Mouse (Mus musculus): ENCODE results near the gene Polr2a. TPM values are rescaled to one million over a fixed set of nuclear protein-coding genes. Genes with fewer than 3 reads are reported as not detected.
A peak's percentile ranks its signal among the peaks of the same experiment; 100 is the strongest.
"Not testable (repeated sequence)": the region's sequence is repeated elsewhere in the genome, so short reads cannot be mapped to it uniquely, and the experiment has no call there.

Polr2a gene
- total RNA-seq, 2 experiments from 2014 or later, result 53.5 to 59.7 TPM

- peak; percentile 85 for DNase-seq (ENCODE audit: low spot score in 2 of 2)
- intact Hi-C loops (cut with DNase I), result loop anchor here (2.0 kb wide), 1 partner anchor 78 kb away; the partner anchor contains the start of gene Nlgn2
These were observed 709 bp upstream of the Polr2a start for GRCm38 (mm10) chr11:69758971-69759721.

DNA sequence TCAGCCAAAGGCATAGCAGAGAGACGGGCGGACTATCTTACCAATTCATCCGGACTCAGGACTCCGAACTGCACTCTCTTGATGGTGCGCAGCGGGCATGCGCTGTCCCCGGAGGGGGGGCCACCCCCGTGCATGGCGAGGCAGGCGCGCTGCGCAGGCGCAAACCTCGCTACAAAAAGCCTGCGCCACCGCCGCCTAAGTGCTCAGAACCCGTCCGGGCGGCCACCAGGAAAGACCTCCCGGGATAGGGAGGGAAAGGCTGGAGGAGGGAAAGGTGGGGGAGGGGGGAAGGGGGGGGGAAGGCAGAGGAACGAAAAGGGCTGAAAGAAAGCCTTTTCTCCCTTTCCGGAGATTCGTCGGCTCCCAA, 364 bp downstream of the Polr2a start:
- peak; percentile 96 to 97 for DNase-seq (ENCODE audit: low spot score in 2 of 2)
- intact Hi-C loops (cut with DNase I), result loop anchor here (2.0 kb wide), 1 partner anchor 79 kb away; the partner anchor contains the start of gene Nlgn2

DNA sequence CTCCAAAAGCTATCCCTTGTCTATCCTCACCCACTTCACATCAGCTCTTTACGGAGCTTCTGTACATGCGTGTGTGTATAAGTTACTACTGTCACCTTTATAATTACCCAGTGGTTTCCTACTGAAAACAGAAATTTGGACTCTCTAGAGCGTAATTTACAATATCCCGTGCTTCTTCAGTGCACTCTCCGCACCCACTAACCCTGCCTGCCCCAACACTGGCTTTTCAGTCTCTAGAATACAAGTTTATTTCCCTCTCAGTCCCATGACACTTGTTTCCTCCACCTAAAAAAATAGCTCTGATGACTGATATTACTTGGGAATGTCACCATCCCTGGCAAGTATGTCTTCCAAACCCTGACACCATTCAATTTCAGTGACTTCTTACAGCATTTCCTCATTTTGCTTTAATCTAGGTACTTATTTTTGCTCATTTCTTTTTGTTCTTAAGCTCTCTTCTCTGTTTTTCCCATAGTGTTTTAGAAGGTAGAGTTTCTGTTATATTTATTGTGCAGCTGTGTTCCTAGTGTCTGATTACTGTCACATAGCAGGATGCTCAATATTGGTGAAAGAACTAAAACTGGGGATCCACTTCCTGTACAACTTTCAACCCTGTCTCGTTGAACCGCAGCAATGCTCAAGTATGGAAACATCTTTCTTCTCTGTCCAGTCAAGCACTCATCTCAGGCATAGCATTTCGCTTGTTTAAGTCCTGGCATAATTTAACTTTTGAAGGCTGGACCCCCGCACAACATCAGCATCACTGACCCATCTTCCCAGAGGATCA, 941 bp downstream of the Polr2a start:
- no peak for DNase-seq (ENCODE audit: low spot score in 2 of 2)
- intact Hi-C loops (cut with DNase I), result loop anchor here (2.0 kb wide), 1 partner anchor 79 kb away; the partner anchor contains the start of gene Nlgn2

GRCm38 (mm10) chr11:69754701-69755100, 3.7 kb downstream of the Polr2a start:
- DNase-seq (ENCODE audit: low spot score in 2 of 2), result no peak
- intact Hi-C loops (cut with DNase I), result loop anchor here (1.0 kb wide), 1 partner anchor 72 kb away; the partner anchor contains the start of gene Senp3

DNA sequence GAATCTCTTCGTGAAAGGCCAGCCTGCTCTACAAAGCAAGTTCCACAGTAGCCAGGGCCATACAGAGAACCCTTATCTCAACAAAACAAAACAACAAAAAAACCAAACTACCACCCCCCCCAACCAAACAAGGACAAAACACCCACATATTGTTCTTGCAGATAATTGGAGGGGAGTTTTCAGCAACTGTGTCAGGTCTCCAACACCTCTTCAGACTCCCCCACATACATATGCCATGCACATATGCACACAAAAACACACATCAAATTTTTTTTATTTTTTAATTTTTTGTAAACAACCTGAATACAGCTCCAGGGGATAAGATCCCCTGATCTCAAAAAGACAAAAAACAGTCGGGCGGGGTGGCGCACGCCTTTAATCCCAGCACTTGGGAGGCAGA, 4.2 kb downstream of the Polr2a start:
- no peak for DNase-seq (ENCODE audit: low spot score in 2 of 2)
- intact Hi-C loops (cut with DNase I), result loop anchor here (1.0 kb wide), 1 partner anchor 72 kb away; the partner anchor contains the start of gene Senp3

- intact Hi-C loops (cut with DNase I), result no loop called here
- DNase-seq (ENCODE audit: low spot score in 2 of 2), result no peak
These were observed 5.8 kb downstream of the Polr2a start for GRCm38 (mm10) chr11:69752686-69753085.

GRCm38 (mm10) chr11:69751635-69752034, 6.8 kb downstream of the Polr2a start:
- no peak for DNase-seq (ENCODE audit: low spot score in 2 of 2)
- intact Hi-C loops (cut with DNase I), result no loop called here

GRCm38 (mm10) chr11:69731408-69731807, 27.0 kb downstream of the Polr2a start:
- DNase-seq (ENCODE audit: low spot score in 2 of 2); intact Hi-C loops (cut with DNase I): not testable (repeated sequence)

DNA sequence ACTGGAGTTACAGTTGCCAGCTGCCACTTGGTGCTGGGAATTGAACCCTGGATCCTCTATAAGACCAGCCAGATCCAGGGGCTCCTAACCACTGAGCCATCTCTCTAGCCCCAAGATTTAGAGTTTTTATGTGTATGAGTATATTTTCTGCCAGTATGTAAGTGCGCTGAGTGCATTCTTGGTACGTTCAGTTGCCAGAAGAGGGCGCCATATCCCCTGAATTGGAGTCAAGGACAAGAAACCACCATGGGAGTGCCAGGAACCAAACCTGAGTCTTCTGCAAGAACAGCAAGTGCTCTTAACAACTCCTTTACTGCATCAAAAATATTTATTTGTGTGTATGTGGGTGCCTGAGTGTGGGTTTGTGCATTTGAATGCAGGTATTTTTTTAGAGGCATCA, 29.4 kb downstream of the Polr2a start:
- no peak for DNase-seq (ENCODE audit: low spot score in 2 of 2)
- intact Hi-C loops (cut with DNase I), result no loop called here

DNA sequence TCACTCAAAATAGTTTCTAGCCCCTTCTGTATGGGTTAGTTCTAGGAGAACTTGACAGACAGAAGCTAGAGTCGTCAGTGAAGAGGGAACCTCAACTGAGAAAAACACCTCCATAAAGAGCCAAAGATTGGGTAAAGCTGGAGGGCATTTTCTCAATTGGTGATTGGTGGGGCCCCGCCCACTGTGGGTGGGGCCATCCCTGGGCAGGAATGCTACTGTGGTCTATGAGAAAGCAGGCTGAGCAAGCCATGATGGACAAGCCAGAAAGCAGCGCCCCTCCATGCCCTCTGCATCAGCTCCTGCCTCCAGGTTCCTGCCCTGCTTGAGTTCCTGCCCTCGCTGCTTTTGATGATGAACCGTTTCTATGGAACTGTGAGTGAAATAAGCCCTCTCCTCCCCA, 32.5 kb downstream of the Polr2a start:
- no peak for DNase-seq (ENCODE audit: low spot score in 2 of 2)
- intact Hi-C loops (cut with DNase I), result no loop called here

DNA sequence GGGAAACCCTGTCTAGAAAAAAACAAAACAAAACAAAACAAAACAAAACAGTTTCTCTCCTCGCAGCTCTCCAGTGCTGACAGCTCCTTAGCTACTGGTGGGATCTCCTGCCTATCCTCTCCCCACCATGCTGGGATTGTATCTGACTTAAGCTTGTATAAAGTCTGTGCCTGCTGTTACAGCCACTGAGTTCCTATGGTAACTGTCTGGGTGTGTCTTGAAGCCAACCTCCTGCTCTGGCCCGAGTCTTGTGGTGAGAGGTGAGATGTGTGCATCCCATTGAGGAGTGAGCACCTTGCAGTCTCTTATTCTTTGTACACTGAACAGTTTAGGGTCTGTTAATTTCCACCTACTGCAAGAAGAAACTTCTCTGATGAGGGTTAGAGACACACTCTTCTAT, 35.4 kb downstream of the Polr2a start:
- intact Hi-C loops (cut with DNase I), result no loop called here
- no peak for DNase-seq (ENCODE audit: low spot score in 2 of 2)

DNA sequence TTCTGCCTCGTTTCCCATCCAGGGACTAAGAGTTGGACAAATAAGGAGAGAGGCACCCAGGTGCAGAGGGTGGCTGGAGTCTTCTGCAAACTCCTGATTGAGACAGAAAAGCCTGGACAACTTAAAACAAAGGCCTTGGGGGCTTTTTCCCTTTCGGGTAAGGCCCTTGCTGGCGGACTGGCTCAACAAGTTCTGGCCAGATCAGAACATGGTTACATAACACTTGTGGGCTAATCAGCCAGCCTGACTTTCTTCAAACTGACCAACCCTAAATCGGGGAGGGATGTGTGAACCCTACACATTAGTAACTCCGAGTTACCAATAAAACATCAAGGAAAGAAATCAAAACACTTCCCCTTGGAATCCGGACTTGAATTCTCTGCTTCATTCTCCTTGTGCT, 37.6 kb downstream of the Polr2a start:
- intact Hi-C loops (cut with DNase I), result no loop called here
- no peak for DNase-seq (ENCODE audit: low spot score in 2 of 2)

- DNase-seq (ENCODE audit: low spot score in 2 of 2), result no peak
- intact Hi-C loops (cut with DNase I), result no loop called here
These were observed 39.0 kb downstream of the Polr2a start for GRCm38 (mm10) chr11:69719423-69719822.

- intact Hi-C loops (cut with DNase I), result no loop called here
These were observed 39.8 kb downstream of the Polr2a start for GRCm38 (mm10) chr11:69718661-69719060.

GRCm38 (mm10) chr11:69716953-69717352, 41.5 kb downstream of the Polr2a start:
- DNase-seq (ENCODE audit: low spot score in 2 of 2), result no peak
- intact Hi-C loops (cut with DNase I), result loop anchor here (2.0 kb wide), 1 partner anchor 34 kb away; the partner anchor contains the start of gene Senp3

More at GRCm38 (mm10) chr11:69718661-69719060, 39.8 kb downstream of the Polr2a start:
- no peak for DNase-seq (ENCODE audit: low spot score in 2 of 2)

DNA sequence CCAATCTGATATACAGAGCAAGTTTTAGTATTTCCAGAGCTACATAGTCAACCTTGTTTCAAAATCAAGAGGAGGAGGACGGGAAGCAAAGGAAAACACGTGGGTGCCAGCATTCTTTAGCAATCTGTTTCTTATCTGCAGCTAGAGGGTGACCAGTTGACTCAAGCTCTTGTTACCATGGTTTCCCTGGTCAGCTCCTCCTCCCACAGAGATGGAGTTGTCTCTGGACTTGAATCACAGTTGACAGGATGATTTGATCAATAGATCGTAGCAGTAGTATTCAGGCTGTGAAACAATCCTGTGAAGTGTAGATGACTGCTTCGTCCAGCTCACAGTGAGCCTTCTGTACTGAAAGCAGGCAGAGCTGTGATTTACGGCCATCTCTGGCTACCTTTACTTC, 42.5 kb downstream of the Polr2a start:
- intact Hi-C loops (cut with DNase I), result loop anchor here (2.0 kb wide), 1 partner anchor 33 kb away; the partner anchor contains the start of gene Senp3
- DNase-seq (ENCODE audit: low spot score in 2 of 2), result no peak

GRCm38 (mm10) chr11:69715482-69715881, 43.0 kb downstream of the Polr2a start:
- intact Hi-C loops (cut with DNase I), result no loop called here
- no peak for DNase-seq (ENCODE audit: low spot score in 2 of 2)

DNA sequence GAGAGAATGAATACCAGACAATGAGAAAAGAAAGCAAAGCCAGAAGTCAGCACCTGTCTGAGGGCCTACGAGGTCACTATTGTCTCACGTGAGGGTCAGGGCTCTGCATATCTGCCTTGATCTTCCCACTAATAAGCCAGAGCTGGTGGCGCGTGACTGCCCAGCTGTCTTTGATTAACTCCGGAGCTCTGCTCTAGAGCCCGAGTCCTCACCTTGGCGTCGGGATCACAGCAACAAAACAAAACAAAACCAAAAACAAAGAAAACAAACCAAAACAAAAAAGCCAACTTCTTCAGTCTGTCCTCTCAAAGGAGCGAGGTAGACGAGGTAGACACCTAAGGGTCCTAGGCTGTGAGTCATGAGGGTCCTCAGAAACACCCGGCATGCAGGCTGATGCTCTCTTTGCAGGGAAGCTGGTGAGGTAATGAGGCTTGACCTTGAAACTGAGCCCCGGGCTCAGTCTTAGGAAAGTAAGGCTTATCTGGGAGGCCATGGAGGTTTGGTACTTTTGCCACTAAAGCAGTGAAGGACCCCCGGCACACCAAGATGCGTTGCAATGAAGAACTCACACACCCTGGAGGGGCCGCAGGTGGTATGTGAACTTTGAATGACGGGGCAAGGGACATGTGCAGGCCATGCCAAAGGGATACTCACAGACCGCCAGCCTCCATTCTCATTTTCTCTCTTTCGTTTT, 43.7 kb downstream of the Polr2a start:
- intact Hi-C loops (cut with DNase I), result no loop called here
- DNase-seq (ENCODE audit: low spot score in 2 of 2), result no peak

DNA sequence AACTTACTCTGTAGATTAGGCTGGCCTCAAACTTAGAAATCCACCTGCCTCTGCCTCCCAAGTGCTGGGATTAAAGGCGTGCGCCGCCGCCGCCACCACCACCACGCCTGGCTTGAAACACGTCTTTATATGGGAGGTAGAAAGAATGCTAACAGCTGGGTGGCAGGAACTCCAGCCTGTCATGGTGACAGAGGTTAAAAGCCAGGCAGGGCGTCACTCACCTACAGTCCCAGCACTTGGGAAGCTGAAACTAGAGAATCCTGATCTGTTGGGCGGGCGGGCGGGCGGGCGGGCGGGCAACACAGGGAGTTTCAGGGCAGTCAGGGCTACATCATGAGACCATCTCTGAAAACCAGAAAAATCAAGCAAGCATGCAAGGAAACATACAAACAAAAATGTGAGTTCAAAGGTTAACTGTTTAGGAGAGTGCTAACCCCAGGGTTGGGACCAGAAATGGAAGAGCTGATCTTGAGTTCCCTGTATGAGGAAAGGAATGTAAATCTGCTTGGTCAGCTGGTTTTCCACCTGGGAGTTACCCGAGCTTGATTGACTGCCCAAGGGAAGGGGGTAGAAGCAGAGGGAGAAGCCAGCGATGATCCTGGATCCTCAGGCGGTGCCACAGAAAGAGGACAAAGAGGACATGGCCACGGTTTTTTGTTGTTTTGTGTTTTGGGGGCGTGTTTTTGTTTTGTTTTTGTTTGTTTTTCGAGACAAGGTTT, 45.3 kb downstream of the Polr2a start:
- intact Hi-C loops (cut with DNase I), result no loop called here

More for the DNA sequence above, 45.3 kb downstream of the Polr2a start:
- no peak for DNase-seq (ENCODE audit: low spot score in 2 of 2)
